Mouse (Mus musculus): Measurements from ENCODE around the gene Eci1. TPM values are rescaled to one million over a fixed set of nuclear protein-coding genes. Genes with fewer than 3 reads are reported as not detected.

The Eci1 gene
- polyA plus RNA-seq, 1 experiment from 2014 or later, result 54.1 TPM

GRCm38 (mm10) chr17:24462932-24463331, 36.5 kb downstream of the Eci1 start:
- H3K4me2 ChIP-seq (ENCODE audit: low read depth), result no peak overlapping the region
- WGBS, result 95% methylated on average over 1 of the region's 1 CpGs
- no peaks in the 10 kb centered on the region for H3K27me3 ChIP-seq (ENCODE audit: control insufficient read depth, insufficient read depth, low read length)
- no peaks in the 10 kb centered on the region for H3K36me3 ChIP-seq (ENCODE audit: control insufficient read depth, insufficient read depth, low read length)
- no peak overlapping the region for H3K9ac ChIP-seq (ENCODE audit: low read length)
- DNase-seq (ENCODE audit: low spot score) (no peak), ATAC-seq (ENCODE audit: insufficient read depth, low FRiP score, low TSS enrichment) (no peak)
- H3K9me3 ChIP-seq (ENCODE audit: control insufficient read depth, low read length), result no peaks in the 10 kb centered on the region
- no peak overlapping the region for H3K4me3 ChIP-seq (ENCODE audit: low read depth, low read length)
- no peak overlapping the region for H3K27ac ChIP-seq (ENCODE audit: low read depth, low read length)
- no peaks in the 10 kb centered on the region for H3K4me1 ChIP-seq (ENCODE audit: control insufficient read depth, insufficient read depth, low read length)

DNA sequence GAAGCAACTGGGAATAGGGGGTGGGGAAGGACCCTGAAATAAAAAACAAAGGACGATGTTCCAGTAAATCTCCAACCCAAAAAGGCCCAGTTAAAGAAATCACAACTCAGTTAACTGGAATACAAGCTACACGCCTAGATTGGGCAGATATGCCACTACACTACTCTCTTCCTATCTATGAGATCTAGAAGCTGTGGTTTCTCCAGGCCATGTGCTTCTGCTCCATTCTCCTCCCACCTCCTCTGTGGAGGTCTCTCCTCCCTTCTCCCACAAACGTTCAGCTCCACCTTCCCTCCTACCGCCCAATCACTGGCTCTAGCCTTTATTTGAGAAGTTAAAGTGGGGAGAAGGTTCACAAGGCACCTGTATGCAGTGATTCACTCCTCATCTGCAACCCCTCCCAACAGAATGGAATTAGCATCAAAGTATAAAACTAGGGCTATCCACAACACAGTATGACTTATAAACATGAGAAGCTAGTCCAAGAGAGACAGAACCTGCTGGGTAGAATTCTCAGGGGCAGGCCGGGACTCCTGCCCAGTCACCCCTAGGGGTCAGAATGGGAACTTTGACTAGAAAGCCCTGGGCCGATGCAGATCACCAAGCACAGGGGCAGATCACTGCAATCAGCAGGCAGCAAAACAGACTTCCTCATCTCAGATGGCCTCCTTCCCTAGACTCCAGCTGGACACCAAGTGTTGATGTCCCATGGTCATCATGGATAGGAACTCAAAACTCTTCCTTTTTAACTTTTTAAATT, 37.1 kb downstream of the Eci1 start:
- no peak for ATAC-seq (ENCODE audit: insufficient read depth, low FRiP score, low TSS enrichment)
- Histone ChIP-seq H3K4me1 (ENCODE audit: control insufficient read depth, insufficient read depth, low read length) (no peaks in the 10 kb centered on the region), H3K4me2 (ENCODE audit: low read depth) (no peak overlapping the region), H3K27ac (ENCODE audit: low read depth, low read length) (no peak overlapping the region), H3K4me3 (ENCODE audit: low read depth, low read length) (no peak overlapping the region), H3K36me3 (ENCODE audit: control insufficient read depth, insufficient read depth, low read length) (no peaks in the 10 kb centered on the region), H3K27me3 (ENCODE audit: control insufficient read depth, insufficient read depth, low read length) (no peaks in the 10 kb centered on the region), H3K9ac (ENCODE audit: low read length) (no peak overlapping the region), H3K9me3 (ENCODE audit: control insufficient read depth, low read length) (no peaks in the 10 kb centered on the region)
- 63% methylated on average over 6 of the region's 6 CpGs for WGBS
- no peak for DNase-seq (ENCODE audit: low spot score)

GRCm38 (mm10) chr17:24468636-24469246, 42.3 kb downstream of the Eci1 start:
- H3K4me2 ChIP-seq (ENCODE audit: low read depth), result no peak overlapping the region
- no peak for ATAC-seq (ENCODE audit: insufficient read depth, low FRiP score, low TSS enrichment)
- no peaks in the 10 kb centered on the region for H3K27me3 ChIP-seq (ENCODE audit: control insufficient read depth, insufficient read depth, low read length)
- 84% methylated on average over 5 of the region's 5 CpGs for WGBS
- DNase-seq (ENCODE audit: low spot score), result no peak
- no peak overlapping the region for H3K27ac ChIP-seq (ENCODE audit: low read depth, low read length)
- H3K36me3 ChIP-seq (ENCODE audit: control insufficient read depth, insufficient read depth, low read length), result no peaks in the 10 kb centered on the region
- no peaks in the 10 kb centered on the region for H3K9me3 ChIP-seq (ENCODE audit: control insufficient read depth, low read length)
- no peak overlapping the region for H3K4me3 ChIP-seq (ENCODE audit: low read depth, low read length)
- no peak overlapping the region for H3K9ac ChIP-seq (ENCODE audit: low read length)
- H3K4me1 ChIP-seq (ENCODE audit: control insufficient read depth, insufficient read depth, low read length), result peaks cover 16% of the 10 kb centered on the region

DNA sequence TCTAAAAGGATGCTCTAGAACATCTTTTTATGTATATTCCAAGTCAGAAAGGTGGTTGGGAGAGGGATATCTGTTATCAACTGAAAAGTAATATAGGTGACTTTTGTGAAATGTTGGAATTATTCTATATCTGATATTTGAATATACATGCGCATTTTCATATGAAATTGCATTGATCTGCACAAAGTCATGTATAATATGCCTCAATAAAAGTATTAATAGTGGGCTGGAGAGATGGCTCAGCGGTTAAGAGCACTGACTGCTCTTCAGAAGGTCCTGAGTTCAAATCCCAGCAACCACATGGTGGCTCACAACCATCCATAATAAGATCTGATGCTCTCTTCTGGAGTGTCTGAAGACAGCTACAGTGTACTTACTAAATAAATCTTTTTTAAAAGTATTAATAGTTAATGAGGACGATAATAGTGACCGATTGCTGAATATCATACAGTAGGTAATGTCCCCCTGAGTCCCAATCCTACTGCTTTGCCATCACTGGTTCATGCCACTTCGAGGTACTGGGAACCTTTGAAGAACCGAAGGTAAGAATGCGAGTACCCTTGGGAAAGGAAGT, 43.0 kb downstream of the Eci1 start:
- ATAC-seq (ENCODE audit: insufficient read depth, low FRiP score, low TSS enrichment) (no peak; the same call in 1 of the 2 replicates), DNase-seq (ENCODE audit: low spot score) (no peak)
- Histone ChIP-seq H3K9me3 (ENCODE audit: control insufficient read depth, low read length) (no peaks in the 10 kb centered on the region), H3K27me3 (ENCODE audit: control insufficient read depth, insufficient read depth, low read length) (no peaks in the 10 kb centered on the region), H3K9ac (ENCODE audit: low read length) (peak overlapping the region; percentile 85), H3K4me1 (ENCODE audit: control insufficient read depth, insufficient read depth, low read length) (peaks cover 16% of the 10 kb centered on the region), H3K4me3 (ENCODE audit: low read depth, low read length) (peak overlapping the region; percentile 78), H3K36me3 (ENCODE audit: control insufficient read depth, insufficient read depth, low read length) (peaks cover 2% of the 10 kb centered on the region; the same call in 1 of the 2 replicates), H3K4me2 (ENCODE audit: low read depth) (peak overlapping the region; percentile 98), H3K27ac (ENCODE audit: low read depth, low read length) (peak overlapping the region; percentile 61)
- 17% methylated on average over 7 of the region's 7 CpGs for WGBS

DNA sequence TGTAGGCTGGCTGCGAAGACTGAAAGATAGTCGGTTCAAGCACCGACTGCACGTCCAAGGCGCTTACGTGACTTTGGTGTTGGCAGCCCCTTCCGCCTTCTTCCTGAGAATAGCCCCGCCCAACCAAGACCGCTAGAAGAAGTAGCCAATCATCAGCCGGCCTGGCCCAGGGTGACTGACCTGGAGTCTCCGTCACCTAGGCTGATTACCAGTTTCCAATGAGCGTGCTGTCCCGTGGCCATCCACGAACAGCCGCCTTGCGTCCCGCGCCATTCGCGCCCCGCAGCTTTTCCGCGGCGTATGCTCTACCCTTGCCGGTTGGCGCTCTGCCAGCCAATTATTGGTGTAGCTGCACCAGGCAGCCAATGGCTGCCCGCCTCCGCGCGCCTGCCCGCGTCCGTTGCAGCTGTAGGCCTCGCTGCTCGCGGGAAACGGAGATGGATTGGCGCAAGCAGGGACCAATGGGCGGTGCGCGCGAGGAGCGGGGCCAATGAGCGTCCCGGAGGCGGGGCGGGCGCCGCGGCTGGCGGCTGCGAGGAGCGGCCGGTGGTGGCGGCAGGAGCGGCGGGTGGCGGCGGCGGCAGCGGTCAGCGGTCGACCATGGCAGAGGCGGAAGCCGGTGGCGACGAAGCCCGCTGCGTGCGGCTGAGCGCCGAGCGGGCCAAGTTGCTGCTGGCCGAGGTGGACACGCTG, 43.6 kb downstream of the Eci1 start, which contains the start of the genes E4f1 and Pgp:
TSS of gene E4f1 (minus strand) at position 404 of the 693 bp plus-strand sequence.
TSS of gene Pgp (plus strand) at position 483 of the 693 bp plus-strand sequence.
- ATAC-seq (ENCODE audit: insufficient read depth, low FRiP score, low TSS enrichment) (peak; percentile 97), DNase-seq (ENCODE audit: low spot score) (peak; percentile 99)
- Histone ChIP-seq H3K27me3 (ENCODE audit: control insufficient read depth, insufficient read depth, low read length) (no peaks in the 10 kb centered on the region), H3K36me3 (ENCODE audit: control insufficient read depth, insufficient read depth, low read length) (peaks cover 4% of the 10 kb centered on the region; the same call in 1 of the 2 replicates), H3K4me2 (ENCODE audit: low read depth) (peak within 1 kb of the TSS; percentile 98), H3K27ac (ENCODE audit: low read depth, low read length) (peak within 1 kb of the TSS; percentile 61), H3K4me1 (ENCODE audit: control insufficient read depth, insufficient read depth, low read length) (peaks cover 16% of the 10 kb centered on the region), H3K9me3 (ENCODE audit: control insufficient read depth, low read length) (no peaks in the 10 kb centered on the region), H3K4me3 (ENCODE audit: low read depth, low read length) (peak within 1 kb of the TSS; percentile 78), H3K9ac (ENCODE audit: low read length) (peak within 1 kb of the TSS; percentile 85)
- WGBS, result under 1% methylated on average over 71 of the region's 75 CpGs

DNA sequence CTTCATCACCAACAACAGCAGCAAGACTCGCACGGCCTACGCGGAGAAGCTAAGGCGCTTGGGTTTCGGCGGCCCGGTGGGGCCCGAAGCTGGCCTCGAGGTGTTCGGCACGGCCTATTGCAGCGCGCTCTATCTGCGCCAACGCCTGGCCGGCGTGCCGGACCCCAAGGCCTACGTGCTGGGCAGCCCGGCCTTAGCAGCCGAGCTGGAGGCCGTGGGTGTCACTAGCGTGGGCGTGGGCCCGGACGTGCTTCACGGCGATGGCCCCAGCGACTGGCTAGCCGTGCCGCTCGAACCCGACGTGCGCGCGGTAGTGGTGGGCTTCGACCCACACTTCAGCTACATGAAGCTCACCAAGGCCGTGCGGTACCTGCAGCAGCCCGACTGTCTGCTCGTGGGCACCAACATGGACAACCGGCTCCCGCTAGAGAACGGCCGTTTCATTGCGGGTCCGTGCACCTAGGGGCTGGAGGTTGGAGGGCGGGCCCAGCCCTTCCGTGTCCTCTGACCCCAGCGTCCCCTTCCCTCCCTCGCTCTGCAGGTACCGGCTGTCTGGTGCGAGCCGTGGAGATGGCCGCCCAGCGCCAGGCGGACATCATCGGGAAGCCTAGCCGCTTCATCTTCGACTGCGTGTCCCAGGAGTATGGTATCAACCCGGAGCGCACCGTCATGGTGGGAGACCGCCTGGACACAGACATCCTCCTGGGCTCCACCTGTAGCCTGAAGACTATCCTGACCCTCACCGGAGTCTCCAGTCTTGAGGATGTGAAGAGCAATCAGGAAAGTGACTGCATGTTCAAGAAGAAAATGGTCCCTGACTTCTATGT, 44.5 kb downstream of the Eci1 start:
- Histone ChIP-seq H3K27me3 (ENCODE audit: control insufficient read depth, insufficient read depth, low read length) (no peaks in the 10 kb centered on the region), H3K4me1 (ENCODE audit: control insufficient read depth, insufficient read depth, low read length) (peaks cover 16% of the 10 kb centered on the region), H3K9me3 (ENCODE audit: control insufficient read depth, low read length) (no peaks in the 10 kb centered on the region), H3K27ac (ENCODE audit: low read depth, low read length) (peak overlapping the region; percentile 47), H3K9ac (ENCODE audit: low read length) (peak overlapping the region; percentile 85), H3K4me2 (ENCODE audit: low read depth) (peak overlapping the region; percentile 98), H3K36me3 (ENCODE audit: control insufficient read depth, insufficient read depth, low read length) (peaks cover 7% of the 10 kb centered on the region), H3K4me3 (ENCODE audit: low read depth, low read length) (peak overlapping the region; percentile 78)
- no peak for ATAC-seq (ENCODE audit: insufficient read depth, low FRiP score, low TSS enrichment)
- no peak for DNase-seq (ENCODE audit: low spot score)
- under 1% methylated on average over 68 of the region's 68 CpGs for WGBS

GRCm38 (mm10) chr17:24472512-24472911, 46.1 kb downstream of the Eci1 start:
- Histone ChIP-seq H3K27ac (ENCODE audit: low read depth, low read length) (no peak overlapping the region), H3K9me3 (ENCODE audit: control insufficient read depth, low read length) (no peaks in the 10 kb centered on the region), H3K27me3 (ENCODE audit: control insufficient read depth, insufficient read depth, low read length) (no peaks in the 10 kb centered on the region), H3K9ac (ENCODE audit: low read length) (no peak overlapping the region), H3K36me3 (ENCODE audit: control insufficient read depth, insufficient read depth, low read length) (peaks cover 14% of the 10 kb centered on the region), H3K4me2 (ENCODE audit: low read depth) (peak overlapping the region; percentile 98; the same call in 1 of the 2 replicates), H3K4me3 (ENCODE audit: low read depth, low read length) (0 out of 2 replicates have a peak overlapping the region, but pooled peaks have one; percentile 78), H3K4me1 (ENCODE audit: control insufficient read depth, insufficient read depth, low read length) (peaks cover 16% of the 10 kb centered on the region)
- DNase-seq (ENCODE audit: low spot score) (no peak), ATAC-seq (ENCODE audit: insufficient read depth, low FRiP score, low TSS enrichment) (no peak)
- 75% methylated on average over 4 of the region's 4 CpGs for WGBS

Data from neural tube, embryonic 11.5 days (tissue).